Mouse (Mus musculus) frontal cortex, postnatal 14 days (tissue): ENCODE measurements around the gene Ufd1.

Experiments
- DNase-seq, 2 experiments: peaks; one replicate each; pipeline ENCODE4 v3.0.0; 2022; ENCODE audit warnings: low spot score in 2 of 2

The Ufd1 gene

DNA sequence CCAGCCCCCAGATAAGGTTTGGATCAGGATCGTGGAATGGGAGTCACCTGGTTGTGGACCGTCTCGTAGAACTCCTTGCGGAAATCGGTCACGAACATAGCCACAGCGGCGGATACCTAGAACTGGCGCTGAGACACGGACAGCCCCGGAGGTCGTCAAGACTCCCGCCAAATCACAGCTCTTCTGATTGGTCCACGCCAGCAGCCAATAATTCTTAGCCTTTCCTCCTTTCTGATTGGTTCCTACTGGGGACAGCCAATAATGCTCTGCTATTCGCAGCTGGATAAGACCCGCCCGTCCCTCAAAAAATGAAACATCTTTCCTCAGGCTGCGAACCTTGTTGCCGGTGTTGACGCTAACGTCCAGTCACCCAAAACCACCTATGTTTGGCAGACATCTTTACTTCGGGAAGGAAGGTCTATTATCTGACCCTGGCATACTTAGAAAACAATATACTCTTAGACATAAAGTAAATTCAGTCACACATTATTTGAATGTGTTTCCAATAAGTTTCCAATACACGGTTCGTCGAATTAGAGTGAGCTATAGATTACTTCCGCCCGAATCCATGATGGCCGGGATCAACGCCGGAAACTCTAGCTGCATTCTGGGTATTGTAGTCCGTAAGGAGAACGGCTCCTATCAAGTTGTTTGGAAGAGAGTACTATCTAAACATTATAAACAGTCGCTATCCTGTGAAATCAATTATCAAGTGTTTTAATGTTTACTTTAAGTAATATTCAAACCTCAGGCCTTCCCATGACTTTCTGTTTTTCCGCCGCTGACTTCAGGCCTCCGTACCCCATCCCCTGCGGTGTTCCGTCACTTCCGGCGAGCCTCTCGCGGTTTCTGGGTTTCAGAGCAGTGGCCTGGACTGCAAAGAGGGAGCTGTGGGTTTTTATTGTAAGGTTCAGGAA lies at the start of gene Ufd1, which contains the start of gene Cdc45:
Gene Ufd1 (plus strand): TSS at position 312 of the 917 bp plus-strand sequence.
Gene Cdc45 (minus strand): TSS at position 520 of the 917 bp plus-strand sequence.
- peak; percentile 79 to 89 for DNase-seq

DNA sequence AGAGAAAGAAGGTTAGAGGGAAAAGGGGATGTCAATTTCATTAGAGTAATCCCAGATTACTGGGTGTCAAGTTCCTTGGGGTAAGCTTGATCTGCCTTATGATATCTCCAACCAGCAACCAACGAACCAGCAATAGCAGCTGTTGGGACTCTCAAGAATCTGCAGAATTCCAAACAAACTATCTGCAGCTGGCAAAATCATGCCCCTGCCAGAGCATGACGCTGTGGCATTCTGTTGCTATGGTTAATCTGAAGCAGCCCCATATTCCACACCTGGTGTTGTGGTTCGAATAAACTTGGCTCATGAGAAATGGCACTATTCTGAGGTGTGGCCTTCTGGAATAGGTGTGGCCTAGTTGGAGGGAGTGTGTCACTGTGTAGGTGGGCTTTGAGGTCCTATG lies 48.6 kb upstream of the Ufd1 start:
- no peak for DNase-seq

DNA sequence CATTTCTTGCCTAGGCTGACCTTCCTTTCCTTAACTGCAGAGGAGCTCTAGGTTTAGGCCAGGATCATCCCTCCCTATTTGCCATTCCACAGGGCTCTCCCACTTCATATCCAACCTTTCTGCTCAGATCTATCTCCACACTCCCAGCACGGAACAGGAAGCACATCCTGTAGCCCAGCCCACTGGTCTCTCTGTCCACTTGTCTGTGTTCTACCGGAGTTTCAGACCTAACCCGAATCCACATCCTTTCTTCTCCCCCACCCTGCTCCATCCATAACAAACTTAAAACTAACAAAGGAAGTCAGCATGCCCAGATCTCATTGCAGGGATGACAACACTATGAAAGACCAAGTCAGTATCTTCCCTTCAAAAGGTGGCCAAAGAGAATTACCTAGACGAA lies 45.2 kb upstream of the Ufd1 start:
- no peak for DNase-seq

DNA sequence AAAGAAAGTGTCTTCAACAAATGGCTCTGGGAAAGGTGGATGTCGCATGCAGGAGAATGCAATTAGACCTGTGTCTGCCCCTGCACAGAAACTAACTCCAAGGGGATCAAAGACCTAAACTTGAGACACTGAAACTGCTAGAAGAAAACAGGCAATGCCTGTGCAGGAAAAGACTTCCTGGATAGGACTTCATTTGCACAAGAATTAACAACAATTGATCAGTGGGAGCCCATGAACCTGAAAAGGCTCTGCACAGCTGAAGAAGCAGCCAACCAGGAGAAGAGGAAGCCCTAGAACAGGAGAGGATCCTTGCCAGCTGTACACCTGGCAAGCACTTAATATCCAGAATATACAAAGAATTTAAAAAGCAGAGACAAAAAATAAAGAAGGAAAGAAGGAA lies 42.1 kb upstream of the Ufd1 start:
- no peak for DNase-seq

DNA sequence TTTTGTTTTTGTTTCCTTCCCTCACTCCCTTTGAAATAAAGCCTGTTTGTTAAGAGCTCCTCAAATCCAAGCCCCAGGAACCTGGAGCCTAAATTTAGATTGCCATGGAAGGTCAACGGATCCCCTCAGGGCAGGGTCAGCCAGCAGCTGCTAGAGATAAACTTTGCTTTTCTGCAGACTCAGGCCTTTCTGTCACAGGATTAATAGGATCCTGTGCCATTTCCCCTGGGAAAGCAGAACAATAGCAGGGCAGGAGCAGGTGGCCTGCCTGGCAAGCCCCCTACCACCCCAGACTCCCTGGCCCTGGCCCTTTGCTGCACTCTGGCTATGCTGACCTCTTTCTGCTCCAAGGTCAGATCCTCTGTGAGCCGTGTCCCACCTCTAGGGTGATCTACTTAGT lies 37.6 kb upstream of the Ufd1 start:
- no peak for DNase-seq

DNA sequence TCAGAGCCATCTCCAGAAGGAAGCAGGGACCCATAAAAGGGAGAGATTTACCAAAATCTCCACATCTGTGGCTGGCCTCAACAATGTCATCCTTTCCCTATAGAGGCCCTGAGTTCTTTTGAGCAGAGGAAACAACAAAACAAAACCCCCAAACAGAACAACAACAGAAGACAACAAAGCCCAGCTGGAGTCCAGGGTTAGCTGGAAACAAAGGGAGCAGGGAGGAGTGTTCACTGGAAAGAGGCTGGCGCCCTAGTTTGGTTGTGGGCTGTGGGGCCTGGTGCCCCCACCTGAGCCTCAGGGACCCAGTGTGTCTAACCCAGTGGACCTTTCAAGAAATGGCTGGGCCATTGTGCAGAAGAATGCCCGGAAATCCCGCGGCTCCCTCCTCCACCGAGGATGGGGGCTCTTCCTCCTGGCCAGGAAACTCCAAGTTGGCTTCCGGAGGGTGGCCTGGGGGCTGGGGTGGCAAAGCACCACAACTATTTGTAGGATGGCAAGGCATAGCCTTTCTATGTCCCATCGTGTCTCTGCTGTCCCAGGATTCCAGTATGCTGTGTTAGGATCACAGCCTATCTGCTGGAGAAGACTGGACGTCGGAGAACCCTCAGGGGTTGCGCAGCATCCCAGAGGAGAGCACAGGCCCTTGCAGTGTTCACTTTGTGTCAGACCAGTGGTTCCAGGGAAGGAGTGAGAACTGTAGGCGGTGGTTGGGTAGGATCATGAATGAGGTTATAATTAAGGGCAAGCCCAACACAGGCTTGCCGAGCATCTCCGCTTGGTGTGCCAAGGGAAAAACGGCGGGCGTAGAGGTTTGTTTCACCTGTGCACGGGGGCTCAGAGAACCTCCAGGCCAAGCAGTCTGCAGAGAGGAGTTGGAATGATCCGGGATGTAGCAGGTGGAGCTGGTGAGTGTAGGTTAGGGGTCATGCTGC lies 35.7 kb upstream of the Ufd1 start:
- no peak for DNase-seq

DNA sequence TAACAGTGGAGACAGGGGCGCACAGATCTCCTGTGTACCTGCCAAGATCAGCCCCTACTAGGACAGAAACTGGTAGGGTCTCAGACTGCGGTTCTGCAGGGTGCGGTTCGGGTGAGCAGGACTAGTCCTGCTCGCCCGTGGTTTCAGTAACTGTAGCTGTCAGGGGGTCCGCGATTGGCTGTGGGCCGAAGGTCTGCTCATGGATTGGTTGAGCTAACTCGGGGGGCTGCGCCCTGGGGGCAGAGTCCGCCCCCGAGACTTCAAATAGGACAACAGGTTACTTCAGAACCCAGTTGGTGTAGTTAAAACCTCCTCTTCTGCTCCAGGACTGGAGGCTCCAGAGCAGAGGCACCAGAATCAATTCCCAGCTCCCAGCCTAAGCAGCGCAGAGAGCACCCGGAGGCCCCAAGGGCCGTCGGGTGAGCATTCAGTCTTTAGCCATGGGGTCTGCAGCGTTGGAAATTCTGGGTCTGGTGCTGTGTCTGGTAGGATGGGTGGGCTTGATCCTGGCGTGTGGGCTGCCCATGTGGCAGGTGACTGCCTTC lies 35.0 kb upstream of the Ufd1 start, which contains the start of gene Cldn5:
Gene Cldn5 (plus strand): TSS at position 292 of the 545 bp plus-strand sequence.
- DNase-seq: no peak

DNA sequence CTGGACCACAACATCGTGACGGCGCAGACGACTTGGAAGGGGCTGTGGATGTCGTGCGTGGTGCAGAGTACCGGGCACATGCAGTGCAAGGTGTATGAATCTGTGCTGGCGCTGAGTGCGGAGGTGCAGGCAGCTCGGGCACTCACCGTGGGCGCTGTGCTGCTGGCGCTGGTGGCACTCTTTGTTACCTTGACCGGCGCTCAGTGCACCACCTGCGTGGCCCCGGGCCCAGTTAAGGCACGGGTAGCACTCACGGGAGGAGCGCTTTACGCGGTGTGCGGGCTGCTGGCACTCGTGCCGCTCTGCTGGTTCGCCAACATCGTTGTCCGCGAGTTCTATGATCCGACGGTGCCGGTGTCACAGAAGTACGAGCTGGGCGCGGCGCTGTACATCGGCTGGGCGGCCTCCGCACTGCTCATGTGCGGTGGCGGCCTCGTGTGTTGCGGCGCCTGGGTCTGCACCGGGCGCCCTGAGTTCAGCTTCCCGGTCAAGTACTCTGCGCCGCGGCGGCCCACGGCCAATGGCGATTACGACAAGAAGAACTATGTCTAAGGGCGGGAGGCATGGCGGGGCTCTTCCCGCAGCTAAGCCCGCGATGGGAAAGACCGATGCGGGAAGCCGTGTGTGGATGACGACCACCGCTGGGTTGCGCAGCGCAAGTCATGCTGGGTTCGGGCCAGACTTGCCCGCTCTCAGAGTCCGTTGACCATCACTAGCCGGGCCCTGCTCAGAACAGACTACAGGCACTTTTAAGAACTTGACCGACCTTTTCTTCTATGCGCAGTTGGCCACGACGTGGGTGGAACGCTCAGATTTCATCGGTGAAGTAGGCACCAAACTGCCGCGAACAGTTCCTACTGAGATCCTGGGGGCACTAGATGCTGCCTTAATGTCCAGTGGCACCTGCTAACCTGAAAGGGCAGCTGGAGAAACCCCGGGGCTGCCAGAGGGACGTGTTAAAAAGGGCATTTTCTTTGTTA lies 34.2 kb upstream of the Ufd1 start:
- no peak for DNase-seq

DNA sequence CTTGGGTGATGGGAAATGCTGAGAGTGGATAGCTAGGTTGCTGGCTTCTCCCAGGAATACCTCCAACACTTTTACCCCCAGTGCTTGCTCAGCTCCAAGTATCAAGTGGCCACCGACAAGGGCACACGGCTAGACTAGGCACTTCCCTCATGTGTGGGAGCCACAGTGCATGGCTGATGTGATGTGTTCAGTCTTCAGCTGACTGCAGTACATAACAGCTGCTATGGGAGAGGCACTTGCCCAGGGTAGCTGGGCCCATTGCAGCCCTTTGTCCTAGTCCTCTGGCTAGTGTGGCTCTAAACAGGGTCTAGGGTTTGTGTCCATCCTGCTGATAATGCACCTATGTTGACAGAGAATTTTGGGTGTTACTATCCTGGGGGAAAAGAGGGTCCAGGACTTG lies 33.1 kb upstream of the Ufd1 start:
- no peak for DNase-seq

DNA sequence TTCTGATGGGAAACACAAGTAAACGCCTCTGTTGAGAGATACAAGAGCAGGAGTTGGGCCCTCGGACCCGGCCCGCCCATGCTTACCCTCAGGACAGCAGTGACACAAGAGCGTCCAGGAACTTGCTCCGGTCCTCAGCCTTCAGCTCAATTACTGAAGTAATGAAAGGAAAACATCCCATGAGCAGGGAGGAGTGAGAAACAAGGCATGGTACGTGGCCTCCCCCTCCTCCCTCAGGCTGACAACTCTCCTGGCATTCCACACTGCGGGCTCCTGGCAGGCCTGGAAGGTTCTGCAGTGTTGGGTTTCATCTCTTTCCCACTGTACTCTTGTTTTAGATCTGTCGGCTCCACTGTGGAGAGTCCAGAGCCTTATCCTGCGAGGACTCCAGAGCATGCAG lies 29.8 kb upstream of the Ufd1 start:
- no peak for DNase-seq

DNA sequence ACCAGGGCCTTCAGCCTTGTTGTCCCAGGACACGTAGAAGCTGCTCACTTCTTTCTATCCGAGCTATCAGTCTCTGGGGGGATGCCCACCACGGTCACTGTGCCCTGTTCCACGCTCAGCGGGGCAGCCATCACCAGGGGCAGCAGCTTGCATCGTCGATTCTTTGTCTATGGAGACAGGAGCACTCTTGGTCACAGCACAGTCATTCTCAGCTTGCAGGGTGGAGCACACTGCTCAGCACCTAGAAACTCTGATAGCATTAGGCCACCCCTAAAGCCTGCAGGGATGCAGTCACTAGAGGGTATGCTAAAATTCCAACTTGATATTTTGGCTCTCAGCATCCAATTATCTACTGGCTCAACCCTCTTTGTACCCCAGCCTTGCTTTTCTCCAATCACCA lies 26.6 kb upstream of the Ufd1 start:
- no peak for DNase-seq

DNA sequence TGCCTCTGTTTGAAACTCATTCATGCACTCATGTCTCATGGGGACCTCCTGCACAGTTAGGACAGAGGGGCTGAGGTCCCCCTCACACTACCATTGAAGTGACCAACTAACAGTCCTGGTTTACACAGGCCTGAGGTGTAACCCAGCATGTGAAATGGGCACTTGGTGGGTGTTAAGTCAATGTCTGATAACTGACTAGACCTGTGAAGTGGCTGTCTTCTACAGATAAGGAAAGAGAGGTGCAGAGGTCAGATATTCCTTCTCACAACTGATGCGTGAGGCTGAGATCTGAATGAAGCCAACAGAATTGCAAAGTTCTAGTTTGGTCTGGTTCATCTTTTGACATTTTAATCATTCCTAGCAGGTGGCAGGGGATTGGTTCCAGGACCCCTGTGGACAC lies 26.1 kb upstream of the Ufd1 start:
- DNase-seq: no peak

DNA sequence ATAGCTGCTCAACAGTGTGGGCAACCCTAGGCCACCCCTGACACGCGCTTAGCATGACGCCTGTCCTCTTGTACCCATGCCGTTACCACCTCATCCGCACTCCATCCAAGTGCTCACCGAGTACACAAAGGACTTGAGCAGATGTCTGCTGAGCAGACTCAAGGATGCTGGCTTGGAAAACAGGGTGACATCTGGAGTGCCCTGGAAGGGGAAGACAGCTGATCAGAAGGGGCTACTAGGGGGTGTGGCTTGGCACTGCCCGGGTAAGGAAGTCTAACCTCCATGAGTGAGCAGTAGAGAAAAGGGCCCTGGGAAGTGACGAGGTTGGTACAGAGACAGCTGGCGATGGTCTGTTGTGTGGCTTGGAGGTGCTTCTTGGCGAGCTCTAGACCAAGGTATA lies 24.9 kb upstream of the Ufd1 start:
- DNase-seq: no peak

DNA sequence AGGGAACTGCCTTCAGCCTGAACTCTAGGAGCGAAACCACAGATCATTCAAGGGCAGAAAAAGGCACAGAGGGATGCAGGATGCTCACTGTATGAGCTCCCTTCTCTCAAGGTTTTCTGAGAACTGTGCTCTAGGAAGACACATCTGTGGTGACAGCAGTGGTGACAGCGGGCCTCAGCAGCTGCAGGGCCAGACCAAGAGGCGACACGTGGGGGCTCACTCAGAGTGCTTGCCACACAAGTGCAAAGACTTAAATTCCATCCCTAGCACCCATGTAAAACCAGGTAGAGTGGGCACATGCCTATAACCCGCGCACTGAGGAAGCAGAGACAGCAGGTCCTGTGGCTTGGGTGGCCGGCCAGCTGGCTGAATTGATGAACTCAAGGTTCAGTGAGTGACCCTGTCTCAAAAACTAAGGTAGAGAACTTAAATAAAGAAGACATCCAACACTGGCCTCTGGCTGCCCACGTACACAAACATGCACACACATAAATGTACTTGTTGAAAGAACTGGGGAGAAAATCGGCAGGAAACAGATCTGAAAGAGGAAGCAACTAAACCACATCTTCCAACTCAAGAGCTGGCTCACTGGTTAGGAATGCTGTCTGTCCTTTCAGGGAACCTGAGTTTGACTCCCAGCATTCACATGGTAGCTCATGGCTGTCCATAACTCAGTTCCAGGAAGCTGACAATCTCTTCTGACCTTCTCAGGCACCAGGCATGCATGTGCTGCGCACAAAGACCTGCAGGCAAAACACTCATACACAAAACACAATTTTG lies 22.8 kb upstream of the Ufd1 start:
- no peak for DNase-seq

DNA sequence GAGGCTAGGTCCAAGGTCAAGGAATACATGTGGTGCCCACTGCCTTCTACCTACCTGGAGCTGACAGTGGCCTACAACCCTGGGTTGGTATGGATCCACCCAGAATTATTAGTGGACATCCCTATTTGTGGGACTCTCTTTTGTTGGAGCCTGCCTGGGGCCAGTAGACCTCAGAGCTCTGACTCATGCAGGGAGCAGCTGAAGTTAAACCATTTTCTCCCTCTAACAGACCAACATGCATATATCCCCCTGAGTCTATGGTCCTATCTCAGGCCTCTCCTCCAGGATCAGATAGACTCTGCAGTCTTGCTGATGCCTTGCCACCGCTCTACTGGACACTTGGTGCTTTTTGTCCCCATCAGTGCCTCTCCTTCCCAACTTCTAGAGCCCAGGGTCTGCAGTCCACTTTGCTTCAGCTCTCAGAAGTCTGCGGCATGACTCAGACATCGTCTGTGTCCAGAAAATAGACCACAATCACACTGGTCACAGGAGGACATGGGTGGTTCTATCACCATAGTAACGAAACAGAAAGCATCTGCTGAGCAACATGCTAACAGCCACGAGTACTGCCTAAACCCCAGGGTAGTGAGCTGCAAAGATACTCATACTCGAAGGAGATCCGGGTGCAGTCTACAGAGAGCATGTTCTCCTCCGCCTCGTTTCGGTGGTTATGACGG lies 16.2 kb upstream of the Ufd1 start:
- DNase-seq: peak in 1 of 2 experiments; percentile 18

DNA sequence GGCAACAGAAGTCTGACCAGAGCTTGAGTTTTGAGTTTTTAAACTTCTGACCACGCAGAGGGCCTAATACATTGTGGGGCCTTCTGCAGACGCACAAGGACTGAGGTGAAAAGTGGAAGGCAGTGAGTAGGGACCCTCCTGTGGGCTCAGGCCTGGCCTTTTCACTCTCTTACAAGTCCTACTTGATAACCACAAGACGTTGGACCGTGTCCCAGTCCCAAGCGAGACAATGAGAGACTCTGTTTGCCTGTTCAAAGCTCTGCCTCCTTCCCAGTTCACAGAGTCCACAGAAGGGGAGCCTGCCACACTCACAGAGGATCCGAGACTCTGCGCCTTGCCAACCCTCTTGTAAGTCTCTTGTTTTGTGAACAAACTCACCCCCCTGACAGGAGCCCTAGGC lies 14.9 kb upstream of the Ufd1 start:
- no peak for DNase-seq

DNA sequence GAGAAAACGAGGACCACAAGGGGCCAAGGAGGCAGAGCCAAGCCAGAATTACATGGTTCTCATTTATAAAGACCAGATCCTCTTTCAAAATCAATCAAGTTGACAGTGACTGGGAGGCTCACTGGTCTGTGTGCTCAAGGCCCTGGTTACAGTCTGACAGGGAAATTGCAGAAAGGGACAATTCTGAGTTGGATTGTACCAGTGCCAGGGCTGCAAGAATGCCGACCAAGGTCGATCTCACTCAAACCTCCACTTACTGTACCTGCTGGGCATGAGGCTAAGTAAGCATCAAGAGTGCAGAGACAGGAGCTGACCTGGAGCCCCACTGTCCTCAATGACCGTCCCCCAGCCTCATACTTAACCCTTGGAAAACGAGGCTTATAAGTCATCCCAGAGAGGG lies 13.4 kb upstream of the Ufd1 start:
- no peak for DNase-seq

DNA sequence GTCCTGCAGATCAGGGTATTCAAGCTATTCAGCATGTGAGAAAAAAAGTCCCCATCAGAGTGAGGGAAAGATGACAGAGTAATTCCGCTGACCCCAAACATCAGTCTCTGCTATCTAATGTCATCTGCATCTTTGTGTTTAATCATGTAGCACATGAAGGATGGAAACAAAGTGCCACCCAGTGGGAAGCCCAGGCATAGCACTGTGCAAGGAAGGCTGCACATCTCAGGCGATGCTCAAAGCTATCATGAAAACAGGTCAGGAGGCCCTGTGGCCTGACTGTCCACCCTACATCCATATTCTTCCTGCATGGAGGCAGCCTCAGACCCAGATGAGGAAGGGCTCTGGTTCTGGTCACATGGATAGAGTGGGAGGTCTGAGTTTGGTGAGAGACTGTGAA lies 12.7 kb upstream of the Ufd1 start:
- peak; percentile 58 to 78 for DNase-seq

DNA sequence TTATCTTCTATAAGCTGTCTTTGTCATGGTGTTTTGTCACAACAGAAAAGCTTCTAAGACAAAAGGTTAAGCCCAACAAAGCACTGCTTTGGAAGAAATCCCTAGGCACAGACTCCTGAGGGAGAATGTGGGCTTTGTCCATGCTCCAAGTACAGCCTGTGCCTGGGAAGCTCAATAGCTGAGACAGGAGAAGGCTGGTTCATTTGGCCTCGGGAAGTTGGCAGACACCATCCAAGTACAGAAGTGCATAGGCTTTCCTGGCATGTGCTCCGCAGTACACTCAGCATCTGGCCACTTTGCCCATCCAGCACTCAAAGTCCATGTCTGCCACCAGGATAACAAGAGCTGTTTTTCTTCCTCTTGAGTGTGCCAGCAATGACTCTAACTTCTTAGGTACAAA lies 5.8 kb upstream of the Ufd1 start:
- DNase-seq: no peak

DNA sequence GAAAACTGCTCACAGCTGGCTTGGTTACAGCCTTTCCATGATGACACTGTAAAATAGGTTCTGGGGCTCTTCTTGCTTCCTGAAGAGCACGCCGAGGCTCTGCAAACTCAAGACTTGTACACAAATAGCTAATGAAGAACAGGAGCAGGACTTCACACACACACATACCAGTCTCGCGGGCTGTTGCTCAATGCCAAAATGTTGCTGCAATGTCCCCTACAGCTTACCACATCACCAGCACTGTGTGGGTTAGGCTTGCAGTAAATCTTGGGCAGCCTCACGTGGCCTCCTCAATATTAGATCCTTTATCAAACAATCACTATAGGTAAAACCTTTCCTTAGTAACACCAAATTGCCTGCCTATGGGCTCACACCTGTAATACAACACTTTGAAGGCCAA lies 2.6 kb upstream of the Ufd1 start:
- no peak for DNase-seq
